Mouse (Mus musculus) spleen, adult 2 months (tissue): Measurements from ENCODE around the gene Sytl5. TPM values are rescaled to one million over a fixed set of nuclear protein-coding genes. Genes with fewer than 3 reads are reported as not detected.

Source experiments
- DNase-seq, 2 experiments: peaks; one replicate each; pipeline versions ENCODE4 v3.0.0 to v3.0.0-alpha.2; 2012 to 2021; ENCODE audit warnings: low spot score in 2 of 2, low read depth in 1 of 2
- H3K27ac ChIP-seq: fragments of 200-500 bp; 2 replicates; pipeline ENCODE4 v1.5.1; 2012; ENCODE audit warnings: low read length, inconsistent platforms; ENCODE audit not compliant: insufficient read depth
- H3K27me3 ChIP-seq: fragments of 200-500 bp; 2 replicates; pipeline ENCODE4 v1.6.1; 2012; ENCODE audit warnings: mild to moderate bottlenecking, moderate library complexity, low read length, inconsistent platforms; ENCODE audit not compliant: control insufficient read depth, insufficient read depth
- H3K36me3 ChIP-seq: fragments of 200-500 bp; 2 replicates; pipeline ENCODE4 v1.6.1; 2012; ENCODE audit warnings: mild to moderate bottlenecking, low read length, inconsistent platforms; ENCODE audit not compliant: control insufficient read depth, insufficient read depth
- H3K4me1 ChIP-seq: fragments of 200-500 bp; 2 replicates; pipeline ENCODE4 v1.6.1; 2011; ENCODE audit warnings: inconsistent platforms; ENCODE audit not compliant: control insufficient read depth, insufficient read depth, insufficient read length
- H3K4me3 ChIP-seq: fragments of 200-500 bp; 2 replicates; pipeline ENCODE4 v1.5.1; 2011; ENCODE audit warnings: mild to moderate bottlenecking, inconsistent platforms; ENCODE audit not compliant: insufficient read depth, insufficient read length; ENCODE audit errors: extremely low read depth
- CTCF ChIP-seq: fragments of 200-500 bp; IDR thresholded peaks from 2 replicates; pipeline ENCODE4 v1.5.1; 2011; ENCODE audit warnings: mild to moderate bottlenecking, inconsistent platforms; ENCODE audit not compliant: insufficient read depth, insufficient read length, insufficient replicate concordance; ENCODE audit errors: extremely low read depth
- POLR2A ChIP-seq: fragments of 200-500 bp; IDR thresholded peaks from 2 replicates; pipeline ENCODE4 v1.6.1; 2011; ENCODE audit warnings: low read depth, low read length, inconsistent platforms
- WGBS: fragments of 180-500 bp; shearing (Covaris S2); methylation state at CpG from one replicate; pipeline ENCODE4 v1.1.7; 2018; 5-methylcytosine and 5-hydroxymethylcytosine counted together
- polyA plus RNA-seq: library from polyadenylated mRNA; depleted of rRNA; stranded (reverse); fragments of >200 nt; gene quantifications from 2 replicates; pipeline ENCODE4 v1.2.3, GENCODE M21; 2012; rRNA removed

The Sytl5 gene
- polyA plus RNA-seq, 1 experiment, result not detected

DNA sequence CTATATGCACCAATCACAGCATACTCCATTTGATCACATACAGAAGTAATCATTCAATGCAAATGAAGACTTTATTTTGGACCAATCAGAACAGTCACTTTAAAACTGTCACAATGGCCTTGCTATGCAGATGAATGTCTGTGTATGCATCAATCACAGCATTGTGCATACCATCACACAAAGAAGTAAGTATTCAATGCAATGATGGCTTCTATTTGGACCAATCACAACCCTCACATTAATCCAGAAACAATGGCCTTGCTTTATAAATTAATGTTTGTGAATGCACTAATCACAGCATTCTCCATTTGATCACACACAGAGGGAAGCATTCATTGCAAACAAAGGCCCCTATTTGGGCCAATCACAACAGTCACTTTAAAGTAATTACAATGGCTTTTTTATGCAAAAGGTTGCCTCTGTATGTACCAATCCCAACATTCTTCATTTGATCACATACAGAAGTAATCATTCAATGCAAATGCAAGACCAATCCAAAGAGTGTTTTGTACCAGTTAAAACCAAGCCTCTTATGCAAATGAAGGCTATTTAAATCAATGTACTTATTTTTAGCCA, 98.8 kb downstream of the Sytl5 start:
- Histone ChIP-seq H3K4me1 (no peaks in the 10 kb centered on the region), H3K4me3 (no peak overlapping the region), H3K27ac (no peak overlapping the region), H3K36me3 (no peaks in the 10 kb centered on the region), H3K27me3 (no peaks in the 10 kb centered on the region)
- TF ChIP-seq CTCF, result no peak
- no peak for TF ChIP-seq POLR2A
- DNase-seq, result no peak

DNA sequence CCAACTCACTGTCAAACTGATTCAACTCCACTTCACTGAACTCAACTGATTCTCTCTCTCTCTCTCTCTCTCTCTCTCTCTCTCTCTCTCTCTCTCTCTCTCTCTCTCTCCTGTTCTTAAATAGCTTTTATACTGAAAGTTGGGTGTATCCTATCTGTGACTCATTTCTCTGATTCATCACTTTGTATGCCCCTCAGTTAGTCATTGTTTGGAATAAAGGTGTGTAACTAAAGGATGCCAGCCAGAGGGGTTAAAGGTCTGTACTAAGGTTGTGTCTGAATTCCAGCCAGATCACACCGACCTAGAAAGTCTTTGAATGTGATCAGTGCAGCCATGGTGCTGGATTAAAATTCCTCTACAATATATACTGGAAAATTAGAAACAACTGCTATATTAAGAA, 115.3 kb downstream of the Sytl5 start:
- Histone ChIP-seq H3K4me1 (no peaks in the 10 kb centered on the region), H3K27ac (no peak overlapping the region), H3K4me3 (no peak overlapping the region), H3K36me3 (no peaks in the 10 kb centered on the region), H3K27me3 (no peaks in the 10 kb centered on the region)
- WGBS, result 70% methylated on average over 1 of the region's 1 CpGs
- no peak for DNase-seq
- TF ChIP-seq CTCF (no peak), POLR2A (no peak)

DNA sequence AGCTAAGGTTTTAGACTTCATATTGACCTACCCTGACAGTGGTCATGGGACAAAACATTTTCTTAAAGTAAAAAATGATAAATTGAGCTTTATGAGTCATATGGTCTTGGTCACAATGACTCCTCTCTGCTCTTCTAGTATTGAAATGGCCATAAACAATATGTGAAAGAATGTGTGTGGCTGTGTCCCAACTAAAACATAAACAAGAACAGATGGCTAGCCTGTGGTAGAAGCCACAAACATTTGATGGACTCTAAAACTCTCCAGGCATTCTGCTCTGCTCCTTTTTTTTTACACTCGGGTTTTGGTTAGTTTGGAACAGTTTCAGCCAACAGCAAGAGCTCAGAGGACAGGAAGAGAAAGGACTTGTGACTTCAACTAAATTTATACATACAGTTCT, 120.5 kb downstream of the Sytl5 start:
- TF ChIP-seq CTCF (no peak), POLR2A (no peak)
- Histone ChIP-seq H3K27me3 (no peaks in the 10 kb centered on the region), H3K36me3 (no peaks in the 10 kb centered on the region), H3K27ac (no peak overlapping the region), H3K4me1 (no peaks in the 10 kb centered on the region), H3K4me3 (no peak overlapping the region)
- 40% methylated on average over 1 of the region's 1 CpGs for WGBS
- DNase-seq, result no peak

DNA sequence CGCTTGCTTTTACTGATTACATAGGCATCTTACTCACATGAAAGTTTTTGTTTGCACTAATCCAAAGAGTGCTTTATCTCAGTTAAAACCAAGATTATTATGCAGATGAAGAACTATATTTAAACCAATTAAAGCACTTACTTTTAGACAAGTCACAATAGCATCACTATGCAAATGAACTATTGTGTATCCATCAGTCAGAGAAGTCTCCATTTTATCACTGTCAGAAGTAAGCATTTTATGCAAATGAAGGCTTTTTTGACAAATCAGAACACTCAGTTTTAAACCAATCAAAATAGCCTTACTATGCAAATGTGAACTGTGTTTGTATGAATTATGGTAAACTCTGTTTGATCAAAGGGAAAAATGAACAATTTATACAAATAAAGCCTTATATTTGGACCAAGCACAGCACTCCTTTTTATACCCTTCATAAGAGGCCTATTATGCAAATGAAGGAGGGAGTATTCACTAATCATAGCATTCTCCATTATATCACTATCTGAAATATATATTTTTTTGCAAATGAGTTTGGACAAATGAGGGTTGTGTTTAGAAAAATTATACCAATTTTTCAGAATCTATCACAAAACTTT, 122.4 kb downstream of the Sytl5 start:
- Histone ChIP-seq H3K4me3 (no peak overlapping the region), H3K36me3 (no peaks in the 10 kb centered on the region), H3K27ac (no peak overlapping the region), H3K4me1 (no peaks in the 10 kb centered on the region), H3K27me3 (no peaks in the 10 kb centered on the region)
- TF ChIP-seq POLR2A (no peak), CTCF (no peak)
- 92% methylated on average over 1 of the region's 1 CpGs for WGBS
- no peak for DNase-seq

DNA sequence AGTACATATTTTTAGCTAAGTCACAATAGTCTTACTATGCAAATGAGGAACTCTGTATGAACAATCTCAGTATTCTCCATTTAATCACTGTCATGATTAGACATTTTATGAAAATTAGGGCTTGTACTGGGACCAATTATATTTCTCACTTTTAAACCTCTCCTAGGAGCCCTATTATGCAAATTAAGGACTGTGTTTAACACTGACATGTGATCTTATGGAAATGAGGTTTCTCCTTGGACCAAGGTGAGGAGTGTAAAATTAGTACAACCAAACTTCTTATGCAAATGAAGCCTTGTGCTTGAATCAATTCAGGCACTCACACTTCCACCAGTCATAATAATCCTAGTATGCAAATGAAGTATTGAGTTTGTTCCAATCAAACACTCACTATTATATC, 124.8 kb downstream of the Sytl5 start:
- H3K27ac ChIP-seq, result no peak overlapping the region
- H3K27me3 ChIP-seq, result no peaks in the 10 kb centered on the region
- no peak overlapping the region for H3K4me3 ChIP-seq
- no peaks in the 10 kb centered on the region for H3K36me3 ChIP-seq
- no peaks in the 10 kb centered on the region for H3K4me1 ChIP-seq
- TF ChIP-seq POLR2A (no peak), CTCF (no peak)
- DNase-seq, result no peak

DNA sequence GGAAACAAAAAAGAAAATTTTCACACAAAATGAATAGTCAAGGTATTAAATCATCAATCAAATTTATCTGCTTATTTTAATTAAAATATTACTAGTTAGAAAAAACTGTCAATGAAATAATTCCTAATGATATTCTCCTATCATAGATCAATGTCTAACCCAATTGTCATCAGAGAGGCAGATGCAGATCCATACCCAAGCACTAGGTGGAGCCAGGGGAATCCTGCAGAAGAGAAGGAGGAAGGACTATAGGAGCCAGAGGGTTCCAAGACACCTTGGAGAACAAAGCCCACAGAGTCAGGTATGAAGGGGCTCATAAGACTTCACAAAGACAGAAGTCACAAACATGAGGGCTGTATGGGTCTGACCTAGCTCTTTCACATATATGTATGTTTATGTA, 149.2 kb downstream of the Sytl5 start:
- TF ChIP-seq CTCF (no peak), POLR2A (no peak)
- H3K27me3 ChIP-seq, result no peaks in the 10 kb centered on the region
- no peak overlapping the region for H3K4me3 ChIP-seq
- no peak overlapping the region for H3K27ac ChIP-seq
- no peaks in the 10 kb centered on the region for H3K36me3 ChIP-seq
- DNase-seq, result no peak
- H3K4me1 ChIP-seq, result no peaks in the 10 kb centered on the region

Other genes with a start within 250 kb of the Sytl5 start
- gene Dynlt3, start 222.6 kb upstream of the Sytl5 start, polyA plus RNA-seq, result 3.1 and 3.8 TPM in 2 replicates
- not detected in 2 replicates for gene Hypm, start 38.7 kb upstream of the Sytl5 start, polyA plus RNA-seq
- gene H2al3, start 35.9 kb upstream of the Sytl5 start, polyA plus RNA-seq, result not detected in 2 replicates
- 5.1 TPM in 2 replicates for gene Srpx, start 232.1 kb downstream of the Sytl5 start, polyA plus RNA-seq